Comparison of ENCODE assay signal across 7 mouse cellular contexts in genomic region chr1:38626739-38627661, GRCm38 (mm10). TPM values are rescaled to one million over a fixed set of nuclear protein-coding genes. Genes with fewer than 3 reads are reported as not detected.
A peak's percentile ranks its signal among the peaks of the same experiment; 100 is the strongest.
DNase-seq lines count a peak whose midpoint lies in the region; ATAC-seq lines count a peak whose summit lies in the region.

No protein-coding gene starts in this region.

- WGBS in hindbrain, embryonic 15.5 days, result under 1% methylated on average over 65 of the region's 133 CpGs
- WGBS in limb, embryonic 10.5 days, result 4% methylated on average over 99 of the region's 133 CpGs
- 2% methylated on average over 68 of the region's 133 CpGs for WGBS in midbrain, embryonic 10.5 days

- H3K27me3 ChIP-seq in hindbrain, embryonic 15.5 days, result no peaks in the 10 kb centered on the region
- no peaks in the 10 kb centered on the region for H3K27me3 ChIP-seq in limb, embryonic 10.5 days (ENCODE audit: low read depth, poor library complexity, severe bottlenecking)
- peaks cover 30% of the 10 kb centered on the region for H3K27me3 ChIP-seq in midbrain, embryonic 10.5 days (ENCODE audit: low read depth, poor library complexity, severe bottlenecking)

- peak overlapping the region; percentile 97 for H3K27ac ChIP-seq in hindbrain, embryonic 15.5 days (replicated peaks)
- peak overlapping the region; percentile 100 for H3K27ac ChIP-seq in limb, embryonic 10.5 days
- peak overlapping the region; percentile 97 for H3K27ac ChIP-seq in midbrain, embryonic 10.5 days (replicated peaks)

- H3K4me1 ChIP-seq in hindbrain, embryonic 15.5 days (replicated peaks), result peaks cover 59% of the 10 kb centered on the region
- H3K4me1 ChIP-seq in limb, embryonic 10.5 days, result peaks cover 74% of the 10 kb centered on the region
- H3K4me1 ChIP-seq in midbrain, embryonic 10.5 days, result peaks cover 66% of the 10 kb centered on the region

- peak overlapping the region; percentile 96 for H3K9ac ChIP-seq in hindbrain, embryonic 15.5 days

- peak overlapping the region; percentile 91 for H3K4me2 ChIP-seq in hindbrain, embryonic 15.5 days

- no peaks in the 10 kb centered on the region for H3K36me3 ChIP-seq in hindbrain, embryonic 15.5 days
- H3K36me3 ChIP-seq in limb, embryonic 10.5 days, result peaks cover 18% of the 10 kb centered on the region
- no peaks in the 10 kb centered on the region for H3K36me3 ChIP-seq in midbrain, embryonic 10.5 days

- peak overlapping the region; percentile 97 for H3K4me3 ChIP-seq in hindbrain, embryonic 15.5 days
- peak overlapping the region; percentile 98 for H3K4me3 ChIP-seq in limb, embryonic 10.5 days
- peak overlapping the region; percentile 94 for H3K4me3 ChIP-seq in midbrain, embryonic 10.5 days

- H3K9me3 ChIP-seq in hindbrain, embryonic 15.5 days, result no peaks in the 10 kb centered on the region
- H3K9me3 ChIP-seq in limb, embryonic 10.5 days (replicated peaks), result no peaks in the 10 kb centered on the region
- no peaks in the 10 kb centered on the region for H3K9me3 ChIP-seq in midbrain, embryonic 10.5 days (replicated peaks)

- ATAC-seq in hindbrain, embryonic 15.5 days (ENCODE audit: low FRiP score, low read depth), result peak; percentile 89

- DNase-seq in T-cell, adult 2 months (ENCODE audit: low spot score), result peak; percentile 20
- DNase-seq in cerebellum, adult 8-10 months, result peak; percentile 56
- DNase-seq in frontal cortex, postnatal 10 days (ENCODE audit: low spot score in 2 of 2), result peak; percentile 19 to 57
- peak; percentile 76 for DNase-seq in limb, embryonic 10.5 days (ENCODE audit: low spot score)
- peak; percentile 71 for DNase-seq in midbrain, embryonic 10.5 days (ENCODE audit: low spot score)
- DNase-seq in right cerebral cortex, postnatal 4 days, result peak; percentile 72

RNA-seq across cellular contexts. Expression of gene Aff3, which starts 37.8 kb away (rescaled TPM):
- 33.4 and 37.8 TPM in 2 replicates for polyA plus RNA-seq in hindbrain, embryonic 15.5 days (2015; fragmentation: Nextera tagmentation; extraction: Ambion mirVana)
- polyA plus RNA-seq in limb, embryonic 10.5 days (2016; fragmentation: Nextera tagmentation; extraction: Ambion mirVana), result 33.9 and 38.8 TPM in 2 replicates
- 3.0 and 4.7 TPM in 2 replicates for polyA plus RNA-seq in midbrain, embryonic 10.5 days (2016; fragmentation: Nextera tagmentation; extraction: Ambion mirVana)

Comparison
In these comparisons a context has a peak if more than half of its experiments do, and no peak if none do; other contexts are left out.
1. Peak in every context shown above with its lines: DNase-seq, ATAC-seq, H3K4me3 ChIP-seq and H3K27ac ChIP-seq.
2. DNase-seq: peak in every context shown above with its lines; median percentile 76 in limb, embryonic 10.5 days; 72 in right cerebral cortex, postnatal 4 days; 71 in midbrain, embryonic 10.5 days; 56 in cerebellum, adult 8-10 months; 38 in frontal cortex, postnatal 10 days; 20 in T-cell, adult 2 months.